Mouse (Mus musculus) C2C12 (cell line): ENCODE results near the gene Ccm2. TPM values are rescaled to one million over a fixed set of nuclear protein-coding genes. Genes with fewer than 3 reads are reported as not detected.

Experiments used
- H3K27me3 ChIP-seq: one replicate; pipeline ENCODE4 v1.6.1; 2011; ENCODE audit not compliant: control insufficient read depth, insufficient read depth, insufficient read length
- H3K36me3 ChIP-seq: one replicate; pipeline ENCODE4 v1.6.1; 2011; ENCODE audit not compliant: control insufficient read depth, insufficient read depth
- H3K4me3 ChIP-seq: one replicate; pipeline ENCODE4 v1.5.1; 2011; ENCODE audit warnings: mild to moderate bottlenecking, control low read depth; ENCODE audit not compliant: poor library complexity, insufficient read depth, severe bottlenecking
- H3K79me2 ChIP-seq: one replicate; pipeline ENCODE4 v1.6.1; 2011; ENCODE audit not compliant: control insufficient read depth, insufficient read depth
- H3K79me3 ChIP-seq: one replicate; pipeline ENCODE4 v1.6.1; 2011; ENCODE audit warnings: low read depth, control low read depth
- H3ac ChIP-seq: one replicate; pipeline ENCODE3; 2011; ENCODE audit warnings: low read depth; ENCODE audit not compliant: control insufficient read depth, insufficient read length
- CEBPB ChIP-seq: IDR thresholded peaks from one replicate; pipeline ENCODE4 v1.6.1; 2011; ENCODE audit warnings: low read depth, mild to moderate bottlenecking, control low read depth, moderate library complexity
- CTCF ChIP-seq: IDR thresholded peaks from one replicate; pipeline ENCODE4 v1.5.1; 2011; ENCODE audit not compliant: control insufficient read depth, insufficient read depth, insufficient read length
- FOSL1 ChIP-seq: IDR thresholded peaks from one replicate; pipeline ENCODE4 v1.8.0; 2011; ENCODE audit warnings: mild to moderate bottlenecking, low read length; ENCODE audit not compliant: poor library complexity, insufficient read depth, severe bottlenecking
- MAX ChIP-seq: IDR thresholded peaks from one replicate; pipeline ENCODE4 v1.6.1; 2011; ENCODE audit warnings: mild to moderate bottlenecking, control low read depth
- MYOD1 ChIP-seq: IDR thresholded peaks from one replicate; pipeline ENCODE4 v1.6.1; 2011; ENCODE audit warnings: low read depth; ENCODE audit not compliant: control insufficient read depth, insufficient read length
- MYOG ChIP-seq: IDR thresholded peaks from one replicate; pipeline ENCODE4 v1.6.1; 2011; ENCODE audit not compliant: control insufficient read depth, insufficient read length; ENCODE audit errors: extremely low read depth
- USF1 ChIP-seq: IDR thresholded peaks from one replicate; pipeline ENCODE4 v1.6.1; 2011; ENCODE audit warnings: low read depth, mild to moderate bottlenecking, control low read depth, moderate library complexity
- polyA plus RNA-seq: library from polyadenylated mRNA; unstranded; fragments of >200 nt; fragmentation: generic; extraction: Trizol; gene quantifications from one replicate; pipeline ENCODE4 v1.2.1, GENCODE M21; 2012; ENCODE audit warnings: missing spikeins

The Ccm2 gene
- polyA plus RNA-seq, 1 experiment, result 90.7 TPM

DNA sequence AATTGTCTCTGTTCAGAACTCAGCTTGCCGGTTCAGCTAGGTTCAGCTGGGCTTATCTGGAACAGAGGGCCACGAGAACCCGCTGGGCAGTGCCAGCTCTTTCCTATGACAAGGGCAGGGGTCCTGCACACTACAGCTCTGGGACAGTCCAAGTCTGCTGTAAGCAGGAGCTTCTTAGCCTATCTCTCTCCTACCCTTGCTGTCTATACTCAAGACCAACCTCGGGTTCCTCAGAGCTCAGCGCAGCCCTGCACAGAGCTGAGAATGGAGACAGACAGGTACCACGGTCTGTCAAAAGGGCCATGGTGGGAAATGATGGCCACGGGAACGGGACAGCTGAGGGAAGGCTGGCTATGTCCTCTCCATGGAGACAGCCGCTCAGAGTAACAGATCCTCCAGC lies 56.5 kb downstream of the Ccm2 start:
- Histone ChIP-seq H3K27me3 (no peaks in the 10 kb centered on the region), H3K79me2 (no peaks in the 10 kb centered on the region), H3K4me3 (no peak overlapping the region), H3K36me3 (peaks cover 5% of the 10 kb centered on the region), H3ac (no peak overlapping the region), H3K79me3 (no peaks in the 10 kb centered on the region)
- TF ChIP-seq CEBPB, result no peak
- TF ChIP-seq FOSL1, result no peak
- no peak for TF ChIP-seq USF1
- TF ChIP-seq MAX, result no peak

DNA sequence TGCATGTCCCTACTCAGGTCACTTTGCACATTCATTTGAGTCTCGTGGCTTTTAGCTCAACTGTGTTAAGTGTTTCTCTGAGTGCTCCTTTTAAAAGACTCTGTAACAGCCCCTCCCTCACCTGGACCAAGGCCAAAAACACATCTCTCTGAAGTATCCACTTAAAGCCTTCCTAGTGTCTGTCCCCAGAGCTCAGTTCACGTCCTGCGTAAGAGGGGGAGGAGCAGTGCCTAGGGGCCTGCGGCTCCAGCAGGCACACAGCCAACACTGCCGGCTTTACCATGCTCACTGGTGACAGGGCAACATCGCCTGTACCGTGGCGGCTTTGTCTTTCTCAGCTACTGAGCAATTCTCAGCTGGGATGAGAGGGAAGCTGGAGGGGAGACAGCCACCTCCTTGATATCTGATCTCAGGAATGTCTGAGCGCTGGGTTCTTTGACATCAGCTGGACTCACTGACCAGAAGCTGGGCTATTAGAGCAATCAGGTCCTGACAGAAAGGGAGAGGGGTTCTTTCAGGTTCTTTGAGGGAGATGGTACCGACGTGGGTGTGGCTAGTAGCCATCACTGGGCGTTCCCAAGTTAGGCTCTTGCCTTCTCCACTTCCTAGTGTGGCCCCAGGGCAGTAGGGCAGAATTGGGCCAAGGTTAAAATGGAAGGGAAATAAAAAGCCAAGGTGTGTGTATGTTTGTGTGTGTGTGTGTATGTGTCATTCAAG lies 57.4 kb downstream of the Ccm2 start:
- Histone ChIP-seq H3ac (no peak overlapping the region), H3K4me3 (no peak overlapping the region), H3K27me3 (no peaks in the 10 kb centered on the region), H3K36me3 (no peaks in the 10 kb centered on the region), H3K79me2 (no peaks in the 10 kb centered on the region), H3K79me3 (no peaks in the 10 kb centered on the region)
- TF ChIP-seq FOSL1 (no peak), MAX (no peak), CTCF (no peak), USF1 (no peak)

DNA sequence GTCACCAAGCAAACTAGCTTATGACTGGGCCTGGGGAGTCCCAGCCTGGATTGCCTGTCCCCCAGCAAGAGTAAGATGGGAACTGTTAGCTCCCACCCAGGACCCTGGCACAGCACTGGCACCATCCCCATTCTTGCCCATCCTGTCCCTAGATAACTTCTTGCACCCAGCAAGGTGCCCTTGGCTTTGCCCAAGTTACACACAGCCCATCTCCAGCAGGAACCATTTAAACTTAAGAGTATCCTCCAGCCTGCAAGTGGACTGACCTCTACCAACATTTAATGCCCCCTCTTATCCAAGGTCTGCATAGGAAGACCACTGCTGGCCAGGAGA lies 57.9 kb downstream of the Ccm2 start:
- H3K36me3 ChIP-seq, result no peaks in the 10 kb centered on the region
- no peaks in the 10 kb centered on the region for H3K27me3 ChIP-seq
- no peak overlapping the region for H3K4me3 ChIP-seq
- H3ac ChIP-seq, result no peak overlapping the region
- TF ChIP-seq MAX (no peak), MYOD1 (no peak), USF1 (no peak), FOSL1 (no peak), CTCF (no peak), CEBPB (no peak), MYOG (no peak)
- H3K79me2 ChIP-seq, result no peaks in the 10 kb centered on the region
- no peaks in the 10 kb centered on the region for H3K79me3 ChIP-seq

DNA sequence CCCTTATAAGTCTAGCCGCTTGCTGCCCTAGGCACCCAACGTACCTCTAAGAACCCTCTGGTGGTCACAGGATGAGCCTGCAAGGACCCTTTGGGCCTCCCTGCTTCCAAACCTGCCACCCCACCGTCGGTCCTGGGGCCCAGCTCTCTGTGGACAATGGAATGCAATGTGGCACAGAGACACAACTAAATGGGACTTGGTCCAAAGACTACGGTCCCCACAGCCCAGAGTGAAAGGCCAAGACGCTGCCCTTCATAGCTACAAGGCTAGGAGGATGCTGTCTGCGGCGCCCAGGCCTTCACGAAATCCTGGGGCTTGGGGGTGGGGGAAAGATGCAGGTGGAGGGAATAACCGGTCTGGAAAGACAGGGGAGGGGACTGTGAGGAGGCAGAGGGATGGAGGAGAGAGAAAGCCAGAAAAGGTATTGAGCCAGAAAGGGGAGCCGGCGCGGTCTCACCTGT lies 58.4 kb downstream of the Ccm2 start:
- Histone ChIP-seq H3K79me2 (no peaks in the 10 kb centered on the region), H3K27me3 (no peaks in the 10 kb centered on the region), H3K36me3 (peaks cover 1% of the 10 kb centered on the region), H3K4me3 (no peak overlapping the region), H3ac (no peak overlapping the region), H3K79me3 (no peaks in the 10 kb centered on the region)
- TF ChIP-seq USF1 (no peak), FOSL1 (no peak), CTCF (no peak)

DNA sequence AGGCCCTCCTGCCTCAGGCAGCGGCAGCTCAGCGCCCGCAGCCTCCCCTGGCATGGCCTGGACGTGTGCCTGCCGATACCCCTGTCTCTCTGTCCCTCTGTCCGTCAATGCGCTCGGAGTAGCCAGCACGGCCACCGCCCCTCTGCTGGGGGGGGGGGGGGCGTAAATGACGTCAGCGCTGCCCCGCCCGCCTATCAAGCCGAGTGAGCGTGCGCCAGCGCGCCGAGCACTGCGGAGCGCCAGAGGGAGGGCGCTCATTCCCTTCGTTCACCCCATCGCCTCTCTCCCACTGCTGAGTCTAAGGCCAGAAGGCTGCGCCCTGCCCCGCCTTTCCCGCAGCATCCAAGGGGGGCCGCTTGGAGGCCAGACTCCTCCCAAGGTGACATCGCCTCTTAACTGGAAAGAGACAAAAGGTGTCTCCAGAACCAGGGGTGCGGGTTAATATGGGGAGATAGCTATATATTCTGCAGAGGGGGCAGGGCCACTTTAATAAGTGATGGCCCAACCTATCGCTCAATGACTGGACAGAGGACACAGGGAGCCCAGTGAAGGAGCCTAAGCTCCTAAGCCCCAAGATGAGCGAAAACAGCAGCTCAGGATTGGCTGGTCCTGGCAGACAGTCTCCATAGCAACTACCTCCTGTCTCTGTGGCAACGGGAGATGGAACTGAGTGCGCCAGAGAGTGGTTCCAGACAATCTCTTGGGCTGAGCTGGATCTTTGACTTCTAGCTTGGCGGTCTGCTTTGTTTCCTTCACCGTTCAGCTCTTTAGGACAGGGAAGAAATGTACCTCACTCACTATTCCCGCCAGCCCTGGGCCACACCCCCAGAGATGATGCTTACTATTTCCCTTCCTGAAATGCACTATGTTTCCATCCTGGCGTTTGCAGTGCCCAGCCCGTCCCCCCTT lies 59.1 kb downstream of the Ccm2 start, which contains the start of gene Nacad:
Gene Nacad, minus strand, starts transcription at position 563 of the 909 bp plus-strand sequence.
- H3K79me3 ChIP-seq, result no peaks in the 10 kb centered on the region

More for the DNA sequence above, 59.1 kb downstream of the Ccm2 start, which contains the start of gene Nacad:
- H3K4me3 ChIP-seq, result no peak within 1 kb of the TSS
- H3ac ChIP-seq, result no peak within 1 kb of the TSS
- H3K79me2 ChIP-seq, result no peaks in the 10 kb centered on the region
- peaks cover 8% of the 10 kb centered on the region for H3K36me3 ChIP-seq
- no peaks in the 10 kb centered on the region for H3K27me3 ChIP-seq
- TF ChIP-seq MAX, result no peak
- TF ChIP-seq MYOD1, result no peak
- TF ChIP-seq CEBPB, result no peak
